Mouse (Mus musculus) cortical plate, adult 2 months (tissue): Measurements from ENCODE around the gene Chrna3.

Experiments used
- CTCF ChIP-seq: fragments of 200-500 bp; IDR thresholded peaks from 2 replicates; pipeline ENCODE4 v1.5.1; 2011; ENCODE audit warnings: mild to moderate bottlenecking, control low read depth, low read length; ENCODE audit not compliant: insufficient read depth; ENCODE audit errors: extremely low read depth
- POLR2A ChIP-seq: fragments of 200-500 bp; IDR thresholded peaks from 2 replicates; pipeline ENCODE4 v1.6.1; 2011; ENCODE audit warnings: mild to moderate bottlenecking, low read length, control low read depth; ENCODE audit not compliant: insufficient read depth; ENCODE audit errors: extremely low read depth

DNA sequence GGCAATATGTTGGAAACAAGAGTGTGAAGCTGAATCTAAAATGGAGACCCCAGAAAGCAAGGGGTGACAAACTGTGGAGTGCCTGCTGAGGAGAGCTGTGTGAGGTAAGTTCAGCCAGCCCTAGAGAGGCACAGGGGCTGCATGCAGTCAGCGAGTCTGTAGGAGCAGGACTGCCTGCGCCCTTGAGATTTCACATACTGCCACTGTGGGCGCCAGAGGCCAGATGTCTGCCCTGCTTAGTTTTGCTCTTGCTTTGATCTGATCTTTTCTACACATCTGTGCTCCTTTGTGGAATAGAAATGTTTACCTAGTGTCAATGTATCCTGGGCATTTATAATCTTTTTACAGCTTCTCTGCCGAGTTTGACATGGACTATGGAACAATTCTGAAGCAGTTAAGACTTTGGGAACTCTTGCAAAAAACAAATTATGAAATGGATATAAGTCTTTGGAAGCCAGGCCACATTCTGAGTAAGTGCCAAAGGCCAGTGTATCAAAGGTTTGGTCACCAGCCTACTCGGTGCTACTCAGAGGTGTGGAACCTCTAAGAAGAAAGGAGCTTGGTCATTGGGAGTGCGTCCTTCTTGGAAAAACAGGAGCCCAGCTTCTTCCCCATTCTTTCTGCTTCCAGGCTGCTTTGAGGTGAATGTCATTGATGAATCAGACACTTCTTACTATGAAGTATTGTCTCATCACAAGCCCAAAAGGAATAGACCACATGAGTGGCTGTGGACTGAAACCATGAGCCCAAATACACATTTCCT lies 15.6 kb downstream of the Chrna3 start:
- TF ChIP-seq POLR2A (no peak), CTCF (no peak)
